Mouse (Mus musculus) bone marrow macrophage, adult 2 months (primary cell): ENCODE data around the gene Rnf41.

ENCODE experiments used
- CTCF ChIP-seq: IDR thresholded peaks from 2 replicates; pipeline ENCODE4 v1.5.1; 2012; ENCODE audit warnings: low read depth, mild to moderate bottlenecking, low read length, moderate library complexity
- POLR2A ChIP-seq: IDR thresholded peaks from 2 replicates; pipeline ENCODE4 v1.6.1; 2012; ENCODE audit warnings: mild to moderate bottlenecking, low read depth, low read length, borderline replicate concordance

- no peak for TF ChIP-seq POLR2A
- no peak for TF ChIP-seq CTCF
Measured at GRCm38 (mm10) chr10:128413076-128413475, 1.6 kb downstream of the Rnf41 start.
